Mouse (Mus musculus): Measurements from ENCODE around the gene Otof. TPM values are rescaled to one million over a fixed set of nuclear protein-coding genes. Genes with fewer than 3 reads are reported as not detected.

Otof gene
- not detected for polyA plus RNA-seq (2014; fragmentation: Illumina TruSeq; extraction: RNeasy Lipid Tissue Mini Kit (QIAGEN cat#74804); ENCODE audit: low read depth, low replicate concordance)

GRCm38 (mm10) chr5:30461821-30462220 is at the start of gene Otof:
Gene Otof (minus strand): TSS chr5:30461932.

GRCm38 (mm10) chr5:30465861-30466260 is 4.1 kb upstream of the Otof start, which contains the start of gene 1700001C02Rik:
Gene 1700001C02Rik (plus strand): TSS chr5:30466047.

Other genes with a start within 250 kb of the Otof start
- gene Selenoi, start 229.4 kb downstream of the Otof start, polyA plus RNA-seq (2014; fragmentation: Illumina TruSeq; extraction: RNeasy Lipid Tissue Mini Kit (QIAGEN cat#74804); ENCODE audit: low read depth, low replicate concordance), result 58.9 TPM
- gene Drc1, start 180.5 kb downstream of the Otof start, polyA plus RNA-seq (2014; fragmentation: Illumina TruSeq; extraction: RNeasy Lipid Tissue Mini Kit (QIAGEN cat#74804); ENCODE audit: low read depth, low replicate concordance), result 1.6 TPM
- gene 1700001C02Rik, start 4.1 kb upstream of the Otof start, polyA plus RNA-seq (2014; fragmentation: Illumina TruSeq; extraction: RNeasy Lipid Tissue Mini Kit (QIAGEN cat#74804); ENCODE audit: low read depth, low replicate concordance), result not detected
- not detected for gene Cib4, start 83.9 kb upstream of the Otof start, polyA plus RNA-seq (2014; fragmentation: Illumina TruSeq; extraction: RNeasy Lipid Tissue Mini Kit (QIAGEN cat#74804); ENCODE audit: low read depth, low replicate concordance)
- not detected for gene Kcnk3, start 126.2 kb upstream of the Otof start, polyA plus RNA-seq (2014; fragmentation: Illumina TruSeq; extraction: RNeasy Lipid Tissue Mini Kit (QIAGEN cat#74804); ENCODE audit: low read depth, low replicate concordance)
- gene Slc35f6, start 186.0 kb upstream of the Otof start, polyA plus RNA-seq (2014; fragmentation: Illumina TruSeq; extraction: RNeasy Lipid Tissue Mini Kit (QIAGEN cat#74804); ENCODE audit: low read depth, low replicate concordance), result 5.6 TPM
- gene Cenpa, start 204.8 kb upstream of the Otof start, polyA plus RNA-seq (2014; fragmentation: Illumina TruSeq; extraction: RNeasy Lipid Tissue Mini Kit (QIAGEN cat#74804); ENCODE audit: low read depth, low replicate concordance), result 3.2 TPM
- gene Dpysl5, start 249.6 kb upstream of the Otof start, polyA plus RNA-seq (2014; fragmentation: Illumina TruSeq; extraction: RNeasy Lipid Tissue Mini Kit (QIAGEN cat#74804); ENCODE audit: low read depth, low replicate concordance), result not detected

Data from liver, adult 10 weeks (tissue).